Comparison of ENCODE assay signal across 7 mouse cellular contexts in the genomic region with DNA sequence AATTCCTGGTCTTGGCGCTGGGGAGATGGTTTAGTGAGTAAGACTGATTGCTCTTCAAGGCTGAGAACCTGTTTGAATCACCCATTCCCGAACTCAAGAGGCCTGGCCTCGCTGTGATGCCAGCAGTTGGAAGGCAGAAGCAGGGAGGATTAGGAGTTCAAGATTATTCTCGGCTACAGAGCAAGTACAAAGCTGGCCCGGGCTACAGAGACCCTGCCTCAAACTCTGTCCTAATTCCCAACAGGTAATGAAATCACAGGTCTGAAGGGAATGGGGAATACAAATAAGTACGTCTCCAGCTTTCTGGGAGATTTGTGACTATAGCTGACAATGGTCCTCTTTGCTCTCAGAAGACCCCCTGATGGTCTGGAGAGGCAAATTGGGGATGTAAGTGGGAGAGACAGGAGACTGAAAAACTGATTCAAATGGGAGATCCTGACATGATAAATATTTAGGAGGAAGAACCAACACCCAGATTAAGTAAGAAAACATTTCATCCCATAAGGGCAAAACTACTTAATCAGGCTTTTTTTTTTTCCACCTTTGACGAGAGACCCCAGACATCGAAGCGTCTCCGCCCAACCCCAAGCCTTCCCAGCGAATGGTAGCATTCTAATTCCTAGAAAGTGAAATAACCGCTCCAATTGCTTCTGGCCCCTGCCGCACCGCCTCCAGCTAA. TPM values are rescaled to one million over a fixed set of nuclear protein-coding genes. Genes with fewer than 3 reads are reported as not detected.
A peak's percentile ranks its signal among the peaks of the same experiment; 100 is the strongest.
DNase-seq lines count a peak whose midpoint lies in the region; ATAC-seq and TF ChIP-seq lines count a peak whose summit lies in the region.

No protein-coding gene starts in this region.

- peak overlapping the region; percentile 98 for H3K4me3 ChIP-seq in lung, postnatal 0 days (ENCODE audit: low read depth, low read length)
- H3K4me3 ChIP-seq in forebrain, postnatal 0 days (ENCODE audit: low read depth, low read length), result peak overlapping the region; percentile 99
- H3K4me3 ChIP-seq in midbrain, embryonic 10.5 days, result peak overlapping the region; percentile 98

- H3K9me3 ChIP-seq in lung, postnatal 0 days (ENCODE audit: low read length), result no peaks in the 10 kb centered on the region
- no peaks in the 10 kb centered on the region for H3K9me3 ChIP-seq in forebrain, postnatal 0 days (ENCODE audit: low read length)
- no peaks in the 10 kb centered on the region for H3K9me3 ChIP-seq in midbrain, embryonic 10.5 days (replicated peaks)

- WGBS in lung, postnatal 0 days, result 3% methylated on average over 14 of the region's 14 CpGs
- WGBS in forebrain, postnatal 0 days, result 6% methylated on average over 14 of the region's 14 CpGs
- 5% methylated on average over 14 of the region's 14 CpGs for WGBS in midbrain, embryonic 10.5 days

- no peak for TF ChIP-seq CTCF in lung, postnatal 0 days (IDR thresholded peaks at IDR 0.05)
- TF ChIP-seq CTCF in forebrain, postnatal 0 days (IDR thresholded peaks at IDR 0.05; ENCODE audit: low read depth), result no peak

- DNase-seq in lung, postnatal 0 days (ENCODE audit: low spot score), result no peak
- DNase-seq in lung, adult 18-20 months, result no peak
- peak; percentile 24 for DNase-seq in brain, adult 2 months (ENCODE audit: low read depth, low spot score)
- DNase-seq in forebrain, postnatal 0 days, result peak; percentile 17
- DNase-seq in midbrain, embryonic 10.5 days (ENCODE audit: low spot score), result no peak
- no peak for DNase-seq in gastrocnemius, adult 8-10 months (ENCODE audit: low spot score in 2 of 2)
- no peak for DNase-seq in c-Kit-positive CD71-positive TER-119-positive erythroid progenitor cells, embryonic 14.5 days (ENCODE audit: low spot score)

- peak overlapping the region; percentile 94 for H3K4me2 ChIP-seq in lung, postnatal 0 days (replicated peaks; ENCODE audit: low read depth, low read length)
- H3K4me2 ChIP-seq in forebrain, postnatal 0 days (ENCODE audit: low read depth), result peak overlapping the region; percentile 68

- ATAC-seq in lung, postnatal 0 days, result no peak
- ATAC-seq in forebrain, postnatal 0 days, result no peak

- no peaks in the 10 kb centered on the region for H3K27me3 ChIP-seq in lung, postnatal 0 days (replicated peaks; ENCODE audit: insufficient read depth, low read length)
- no peaks in the 10 kb centered on the region for H3K27me3 ChIP-seq in forebrain, postnatal 0 days (ENCODE audit: insufficient read depth, low read length)
- no peaks in the 10 kb centered on the region for H3K27me3 ChIP-seq in midbrain, embryonic 10.5 days (ENCODE audit: low read depth, poor library complexity, severe bottlenecking)

- no peak overlapping the region for H3K9ac ChIP-seq in lung, postnatal 0 days (replicated peaks; ENCODE audit: low read depth)
- H3K9ac ChIP-seq in forebrain, postnatal 0 days, result peak overlapping the region; percentile 58

- peaks cover 13% of the 10 kb centered on the region; the same call in 1 of the 2 replicates for H3K4me1 ChIP-seq in lung, postnatal 0 days (ENCODE audit: insufficient read depth, low read depth, low read length)
- peaks cover 15% of the 10 kb centered on the region for H3K4me1 ChIP-seq in forebrain, postnatal 0 days (ENCODE audit: insufficient read depth)
- H3K4me1 ChIP-seq in midbrain, embryonic 10.5 days, result peaks cover 64% of the 10 kb centered on the region

- H3K36me3 ChIP-seq in lung, postnatal 0 days (ENCODE audit: insufficient read depth, low read length), result no peaks in the 10 kb centered on the region
- H3K36me3 ChIP-seq in forebrain, postnatal 0 days (ENCODE audit: insufficient read depth), result no peaks in the 10 kb centered on the region
- H3K36me3 ChIP-seq in midbrain, embryonic 10.5 days, result peaks cover under 1% of the 10 kb centered on the region; the same call in 1 of the 2 replicates

- no peak for TF ChIP-seq EP300 in lung, postnatal 0 days (IDR thresholded peaks at IDR 0.05)

- peak overlapping the region; percentile 98; the same call in 1 of the 2 replicates for H3K27ac ChIP-seq in lung, postnatal 0 days (ENCODE audit: low read length)
- peak overlapping the region; percentile 99 for H3K27ac ChIP-seq in forebrain, postnatal 0 days (ENCODE audit: low read depth, low read length)
- H3K27ac ChIP-seq in midbrain, embryonic 10.5 days (replicated peaks), result peak overlapping the region; percentile 99

RNA-seq across cellular contexts. Expression of gene Raly, which starts 0.8 kb away (rescaled TPM):
- 23.7 and 26.3 TPM in 2 replicates for polyA plus RNA-seq in lung, postnatal 0 days (2015; fragmentation: Nextera tagmentation; extraction: Ambion mirVana)
- 174 and 222 TPM in 2 replicates for total RNA-seq in forebrain, postnatal 0 days (2014; rRNA removed)
- 22.2 and 23.6 TPM in 2 replicates for polyA plus RNA-seq in forebrain, postnatal 0 days (2015; fragmentation: Nextera tagmentation; extraction: Ambion mirVana)
- polyA plus RNA-seq in midbrain, embryonic 10.5 days (2016; fragmentation: Nextera tagmentation; extraction: Ambion mirVana), result 48.3 and 50.1 TPM in 2 replicates
- total RNA-seq in gastrocnemius, adult 8-10 months (2022), result 10 to 100 TPM; 54.8 to 69.4 (median 58.4) TPM

RNA-seq across cellular contexts. Expression of gene a, which starts 1.1 kb away (rescaled TPM):
- polyA plus RNA-seq in lung, postnatal 0 days (2015; fragmentation: Nextera tagmentation; extraction: Ambion mirVana), result not detected in 2 replicates
- total RNA-seq in forebrain, postnatal 0 days (2014; rRNA removed), result 0.90 and 2.5 TPM in 2 replicates
- 2.9 and 3.5 TPM in 2 replicates for polyA plus RNA-seq in forebrain, postnatal 0 days (2015; fragmentation: Nextera tagmentation; extraction: Ambion mirVana)
- 0.68 and 0.94 TPM in 2 replicates for polyA plus RNA-seq in midbrain, embryonic 10.5 days (2016; fragmentation: Nextera tagmentation; extraction: Ambion mirVana)
- not detected for total RNA-seq in gastrocnemius, adult 8-10 months (2022)

RNA-seq across cellular contexts. Expression of gene Gm14214, which starts 20.3 kb away (rescaled TPM):
- polyA plus RNA-seq in lung, postnatal 0 days (2015; fragmentation: Nextera tagmentation; extraction: Ambion mirVana), result not detected in 2 replicates
- not detected in 2 replicates for total RNA-seq in forebrain, postnatal 0 days (2014; rRNA removed)
- not detected in 2 replicates for polyA plus RNA-seq in forebrain, postnatal 0 days (2015; fragmentation: Nextera tagmentation; extraction: Ambion mirVana)
- not detected in 2 replicates for polyA plus RNA-seq in midbrain, embryonic 10.5 days (2016; fragmentation: Nextera tagmentation; extraction: Ambion mirVana)
- not detected for total RNA-seq in gastrocnemius, adult 8-10 months (2022)

Comparison
In these comparisons a context has a peak if more than half of its experiments do, and no peak if none do; other contexts are left out.
1. DNase-seq: peak in brain, adult 2 months (single experiment) and forebrain, postnatal 0 days (single experiment); none in lung, postnatal 0 days (single experiment), lung, adult 18-20 months (0 of 2), midbrain, embryonic 10.5 days (single experiment), gastrocnemius, adult 8-10 months (0 of 2) and c-Kit-positive CD71-positive TER-119-positive erythroid progenitor cells, embryonic 14.5 days (single experiment).
2. Peak in every context shown above with its lines, with median percentiles within 50 percentile points of each other: H3K27ac ChIP-seq and H3K4me3 ChIP-seq.